Mouse (Mus musculus) cerebellum, adult 2 months (tissue): ENCODE data around the gene 1810055G02Rik. TPM values are rescaled to one million over a fixed set of nuclear protein-coding genes. Genes with fewer than 3 reads are reported as not detected.

Experiments
- DNase-seq, 2 experiments: peaks; one replicate each; pipeline ENCODE4 v3.0.0; 2021
- H3K27ac ChIP-seq: fragments of 200-500 bp; 2 replicates; pipeline ENCODE4 v1.5.1; 2012; ENCODE audit warnings: low read length, control low read depth, inconsistent platforms; ENCODE audit not compliant: insufficient read depth
- H3K27me3 ChIP-seq: fragments of 200-500 bp; 2 replicates; pipeline ENCODE4 v1.6.1; 2012; ENCODE audit warnings: inconsistent platforms, mild to moderate bottlenecking, low read length, moderate library complexity; ENCODE audit not compliant: control insufficient read depth, insufficient read depth
- H3K4me1 ChIP-seq: fragments of 200-500 bp; 2 replicates; pipeline ENCODE4 v1.6.1; 2011; ENCODE audit warnings: low read length; ENCODE audit not compliant: control insufficient read depth, insufficient read depth
- H3K4me3 ChIP-seq: fragments of 200-500 bp; replicated peaks from 2 replicates; pipeline ENCODE3; 2011; ENCODE audit warnings: mild to moderate bottlenecking, low read depth, low read length, control low read depth; ENCODE audit not compliant: insufficient read depth
- CTCF ChIP-seq: fragments of 200-500 bp; IDR thresholded peaks from 2 replicates; pipeline ENCODE4 v1.5.1; 2011; ENCODE audit warnings: low read depth, mild to moderate bottlenecking, control low read depth, low read length, moderate library complexity, borderline replicate concordance; ENCODE audit not compliant: insufficient read depth
- POLR2A ChIP-seq: fragments of 200-500 bp; IDR thresholded peaks from 2 replicates; pipeline ENCODE4 v1.6.1; 2011; ENCODE audit warnings: low read length, control low read depth, borderline replicate concordance; ENCODE audit not compliant: insufficient read depth
- WGBS: fragments of 180-500 bp; shearing (Covaris S2); methylation state at CpG from one replicate; pipeline ENCODE4 v1.1.7; 2018; 5-methylcytosine and 5-hydroxymethylcytosine counted together
- polyA plus RNA-seq: library from polyadenylated mRNA; depleted of rRNA; stranded (reverse); fragments of >200 nt; gene quantifications from 2 replicates; pipeline ENCODE4 v1.2.3, GENCODE M21; 2012

Gene 1810055G02Rik
- polyA plus RNA-seq, 1 experiment, result 37.2 TPM

DNA sequence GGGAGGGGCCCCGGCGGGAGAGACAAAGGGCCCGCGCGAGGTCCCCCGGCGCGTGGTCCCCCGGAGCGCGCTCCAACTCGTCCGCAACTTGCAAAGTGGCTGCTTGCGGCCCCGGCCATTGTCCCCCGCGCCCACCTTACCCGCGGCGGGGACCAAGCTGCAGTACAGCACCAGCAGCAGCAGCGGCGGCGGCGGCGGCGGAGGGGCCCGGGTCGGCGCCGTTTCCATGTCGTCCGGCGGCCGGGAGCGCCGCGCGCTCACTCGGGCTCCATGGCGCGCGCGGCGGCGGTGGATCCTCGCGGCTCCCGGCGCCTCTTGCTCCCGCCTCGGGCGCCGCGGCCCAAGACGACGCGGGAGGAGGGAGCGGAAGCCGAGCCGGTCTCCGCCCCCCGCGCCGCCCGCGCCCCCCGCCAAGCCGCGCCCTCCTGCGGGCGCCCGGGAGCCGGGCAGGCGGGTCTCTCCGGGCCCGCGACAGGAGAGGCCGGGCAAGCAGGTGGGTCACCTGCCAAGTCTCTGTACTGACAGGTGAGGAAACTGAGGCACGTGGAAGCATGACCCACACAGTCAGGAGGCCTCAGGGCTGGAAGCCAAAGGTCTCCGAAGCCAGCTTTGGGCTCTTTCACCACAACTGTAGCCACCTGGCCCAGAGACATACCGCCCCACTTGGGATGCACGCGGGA is 21.7 kb upstream of the 1810055G02Rik start, which contains the start of gene Lrp5:
Gene Lrp5 (minus strand): TSS at position 350 of the 680 bp plus-strand sequence.
- DNase-seq, result peak in 1 of 2 experiments; percentile 24
- no peak for TF ChIP-seq CTCF
- no peak for TF ChIP-seq POLR2A
- 0 out of 2 replicates have a peak within 1 kb of the TSS, but pooled peaks have one; percentile 21 for H3K27ac ChIP-seq
- no peaks in the 10 kb centered on the region for H3K27me3 ChIP-seq
- H3K4me1 ChIP-seq, result peaks cover 2% of the 10 kb centered on the region
- peak within 1 kb of the TSS; percentile 47 for H3K4me3 ChIP-seq
- WGBS, result 1% methylated on average over 83 of the region's 83 CpGs

DNA sequence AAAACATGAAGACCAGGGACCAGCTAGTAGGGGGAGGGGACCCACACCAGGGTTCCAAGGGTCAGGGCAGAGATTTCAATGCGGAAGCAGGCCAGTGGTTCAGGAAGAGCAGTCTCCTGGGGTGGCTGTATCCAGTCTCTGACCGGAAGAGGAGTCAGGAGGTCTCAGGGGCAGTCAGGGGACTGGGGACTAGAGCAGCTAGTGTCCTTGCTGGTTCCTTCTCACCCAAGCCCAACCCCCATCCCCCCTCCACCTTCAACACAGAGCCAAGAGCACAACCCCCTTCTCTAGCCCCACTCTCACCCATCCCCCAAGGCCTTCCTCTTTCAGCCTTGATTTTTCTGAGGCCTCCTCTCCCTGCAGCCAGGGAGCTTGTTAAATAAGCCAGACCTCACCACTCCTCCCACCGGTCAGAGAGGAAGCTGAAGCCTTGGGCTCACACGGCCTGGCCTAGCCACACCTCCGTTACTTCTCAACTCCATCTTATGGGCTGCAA is 20.4 kb upstream of the 1810055G02Rik start:
- Histone ChIP-seq H3K4me1 (peaks cover 9% of the 10 kb centered on the region; the same call in 1 of the 2 replicates), H3K27ac (no peak overlapping the region), H3K4me3 (no peak overlapping the region), H3K27me3 (no peaks in the 10 kb centered on the region)
- WGBS, result 76% methylated on average over 5 of the region's 5 CpGs
- TF ChIP-seq CTCF, result no peak
- TF ChIP-seq POLR2A, result no peak
- DNase-seq, result no peak

GRCm38 (mm10) chr19:3691337-3691736 is 16.8 kb upstream of the 1810055G02Rik start:
- WGBS, result 74% methylated on average over 5 of the region's 5 CpGs
- H3K4me1 ChIP-seq, result peaks cover 9% of the 10 kb centered on the region; the same call in 1 of the 2 replicates
- DNase-seq, result no peak
- H3K27me3 ChIP-seq, result no peaks in the 10 kb centered on the region
- TF ChIP-seq CTCF (no peak), POLR2A (no peak)
- H3K4me3 ChIP-seq, result no peak overlapping the region
- H3K27ac ChIP-seq, result no peak overlapping the region

DNA sequence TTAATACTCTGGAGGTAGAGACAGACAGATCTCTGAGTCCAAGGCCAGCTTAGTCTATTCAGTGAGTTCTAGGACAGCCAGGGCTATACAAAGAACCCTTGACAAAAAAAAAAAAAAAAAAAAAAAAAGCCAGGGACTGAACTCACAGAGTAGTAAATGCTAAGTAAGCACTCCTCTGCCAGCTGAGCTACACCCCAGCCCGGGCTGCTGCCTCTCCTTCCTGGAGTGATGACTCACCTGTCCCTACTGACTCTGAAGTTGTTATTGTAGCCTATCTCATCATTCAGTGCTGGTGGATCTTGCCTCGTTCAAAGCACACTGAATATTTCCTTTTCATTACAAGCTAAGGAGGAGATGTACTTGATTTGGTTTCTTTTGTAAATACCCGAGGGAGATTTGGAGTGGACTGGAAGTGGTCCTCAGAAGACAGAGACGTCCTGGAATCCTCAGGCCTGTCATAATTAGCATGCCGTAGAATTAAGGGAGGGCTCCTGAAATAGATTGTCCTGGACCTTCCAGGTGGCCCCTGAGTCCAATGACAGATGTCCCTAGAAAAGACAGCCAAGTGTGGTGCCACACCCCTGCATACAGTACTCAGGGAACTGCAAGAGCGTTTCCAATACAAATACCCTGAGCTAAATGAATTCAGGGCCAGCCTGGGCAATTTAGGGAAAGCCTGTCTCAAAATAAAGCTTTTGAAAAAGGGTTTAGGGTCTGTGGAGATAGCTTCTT is 15.5 kb upstream of the 1810055G02Rik start:
- H3K27me3 ChIP-seq, result no peaks in the 10 kb centered on the region
- TF ChIP-seq CTCF (no peak), POLR2A (no peak)
- H3K4me1 ChIP-seq, result peaks cover 9% of the 10 kb centered on the region; the same call in 1 of the 2 replicates
- WGBS, result 17% methylated on average over 6 of the region's 6 CpGs
- H3K27ac ChIP-seq, result no peak overlapping the region
- H3K4me3 ChIP-seq, result no peak overlapping the region
- peak in 1 of 2 experiments; percentile 59 for DNase-seq

DNA sequence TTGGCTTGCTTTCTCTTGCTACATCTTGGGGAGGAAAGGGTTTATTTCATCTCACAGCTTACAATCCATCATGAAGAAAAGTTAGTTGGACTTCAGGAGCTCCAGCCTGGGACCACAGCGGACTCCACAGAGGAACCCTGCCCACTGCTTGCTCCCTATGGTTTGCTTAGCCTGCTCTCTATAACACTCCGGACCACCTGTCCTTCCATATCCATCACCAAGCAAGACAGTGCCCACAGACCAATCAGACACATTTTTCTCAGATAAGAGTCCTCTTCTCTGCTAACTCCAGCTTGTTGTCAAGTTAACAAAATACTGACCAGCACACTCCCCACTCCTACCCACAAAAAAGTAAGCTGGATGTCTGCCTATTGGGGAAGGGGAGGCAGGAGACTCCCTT is 13.6 kb upstream of the 1810055G02Rik start:
- H3K27ac ChIP-seq, result no peak overlapping the region
- 94% methylated on average over 2 of the region's 2 CpGs for WGBS
- TF ChIP-seq CTCF (no peak), POLR2A (no peak)
- H3K27me3 ChIP-seq, result no peaks in the 10 kb centered on the region
- no peak overlapping the region for H3K4me3 ChIP-seq
- DNase-seq, result no peak
- H3K4me1 ChIP-seq, result peaks cover 9% of the 10 kb centered on the region; the same call in 1 of the 2 replicates

DNA sequence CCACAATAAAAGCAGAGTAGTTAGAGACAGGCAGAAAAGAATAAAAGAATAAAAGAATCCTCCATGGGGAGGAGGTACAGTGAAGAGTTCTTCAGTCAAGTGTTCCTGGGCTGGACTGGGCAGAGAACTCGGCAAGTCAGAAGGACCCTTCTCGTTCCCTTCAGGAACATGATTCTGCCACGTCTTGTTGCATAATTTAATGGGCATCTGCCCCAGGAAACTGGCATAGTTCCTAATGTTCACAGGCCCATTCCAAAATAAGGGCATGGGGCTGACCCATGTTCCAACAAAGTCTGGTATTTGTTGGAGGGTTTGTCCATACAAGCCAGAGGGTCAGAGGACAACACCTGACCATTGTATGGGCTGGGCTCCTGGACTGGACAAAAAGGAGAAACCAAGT is 13.1 kb upstream of the 1810055G02Rik start:
- DNase-seq, result no peak
- H3K4me3 ChIP-seq, result no peak overlapping the region
- WGBS, result 22% methylated on average over 3 of the region's 3 CpGs
- no peak overlapping the region for H3K27ac ChIP-seq
- no peaks in the 10 kb centered on the region for H3K27me3 ChIP-seq
- no peak for TF ChIP-seq POLR2A
- no peak for TF ChIP-seq CTCF
- peaks cover 9% of the 10 kb centered on the region; the same call in 1 of the 2 replicates for H3K4me1 ChIP-seq

- Histone ChIP-seq H3K4me1 (peaks cover 9% of the 10 kb centered on the region; the same call in 1 of the 2 replicates), H3K4me3 (no peak overlapping the region), H3K27me3 (no peaks in the 10 kb centered on the region), H3K27ac (no peak overlapping the region)
- DNase-seq, result no peak
- TF ChIP-seq CTCF, result no peak
- TF ChIP-seq POLR2A, result no peak
- 84% methylated on average over 4 of the region's 4 CpGs for WGBS
Observed at GRCm38 (mm10) chr19:3695471-3695870, 12.6 kb upstream of the 1810055G02Rik start.

GRCm38 (mm10) chr19:3695976-3696375 is 12.1 kb upstream of the 1810055G02Rik start:
- TF ChIP-seq CTCF (no peak), POLR2A (no peak)
- DNase-seq, result no peak
- 92% methylated on average over 8 of the region's 8 CpGs for whole genome bisulfite sequencing
- Histone ChIP-seq H3K4me1 (peaks cover 9% of the 10 kb centered on the region; the same call in 1 of the 2 replicates), H3K27ac (no peak overlapping the region), H3K27me3 (no peaks in the 10 kb centered on the region), H3K4me3 (no peak overlapping the region)
